Mouse (Mus musculus) frontal cortex, postnatal 14 days (tissue): ENCODE results near the gene Usp2.
A peak's percentile ranks its signal among the peaks of the same experiment; 100 is the strongest.

ENCODE experiments used
- DNase-seq, 2 experiments: peaks; one replicate each; pipeline ENCODE4 v3.0.0; 2022; ENCODE audit warnings: low spot score in 2 of 2

Gene Usp2

GRCm38 (mm10) chr9:44066785-44067225 lies at the start of gene Usp2:
TSS of gene Usp2 (plus strand) at chr9:44067021.
- peak; percentile 99 for DNase-seq

- DNase-seq = no peak
Measured at GRCm38 (mm10) chr9:44017846-44018245, 49.0 kb upstream of the Usp2 start.

- DNase-seq = no peak
Measured at GRCm38 (mm10) chr9:44020001-44020400, 46.8 kb upstream of the Usp2 start.

GRCm38 (mm10) chr9:44022100-44022847 lies 44.5 kb upstream of the Usp2 start:
- DNase-seq = no peak

- no peak for DNase-seq
Measured at GRCm38 (mm10) chr9:44024096-44024495, 42.7 kb upstream of the Usp2 start.

- no peak for DNase-seq
Measured at GRCm38 (mm10) chr9:44029580-44030236, 37.1 kb upstream of the Usp2 start.

GRCm38 (mm10) chr9:44030646-44031045 lies 36.2 kb upstream of the Usp2 start:
- DNase-seq = no peak

- DNase-seq = no peak
Measured at GRCm38 (mm10) chr9:44031079-44031478, 35.7 kb upstream of the Usp2 start.

- no peak for DNase-seq
Measured at GRCm38 (mm10) chr9:44031946-44032345, 34.9 kb upstream of the Usp2 start.

GRCm38 (mm10) chr9:44033317-44033716 lies 33.5 kb upstream of the Usp2 start:
- no peak for DNase-seq

- no peak for DNase-seq
Measured at GRCm38 (mm10) chr9:44033957-44034727, 32.7 kb upstream of the Usp2 start.

GRCm38 (mm10) chr9:44037106-44037505 lies 29.7 kb upstream of the Usp2 start:
- DNase-seq = no peak

- no peak for DNase-seq
Measured at GRCm38 (mm10) chr9:44041511-44042395, 25.1 kb upstream of the Usp2 start.

GRCm38 (mm10) chr9:44042396-44042680 lies 24.5 kb upstream of the Usp2 start:
- no peak for DNase-seq

GRCm38 (mm10) chr9:44042836-44043707 lies 23.7 kb upstream of the Usp2 start, which contains the start of gene Thy1:
TSS of gene Thy1 (plus strand) at chr9:44043384.
- DNase-seq = peak; percentile 57 to 67

GRCm38 (mm10) chr9:44043708-44044425 lies 23.0 kb upstream of the Usp2 start:
- DNase-seq = no peak

- no peak for DNase-seq
Measured at GRCm38 (mm10) chr9:44044426-44045157, 22.2 kb upstream of the Usp2 start.

GRCm38 (mm10) chr9:44045158-44045883 lies 21.5 kb upstream of the Usp2 start:
- no peak for DNase-seq

- no peak for DNase-seq
Measured at GRCm38 (mm10) chr9:44045884-44046272, 20.9 kb upstream of the Usp2 start.
